Mouse (Mus musculus) layer of hippocampus, adult 9-10 months (tissue): ENCODE measurements around the gene A930017K11Rik.

Source experiments
- DNase-seq: peaks from one replicate; pipeline ENCODE4 v3.0.0; 2022; ENCODE audit warnings: low spot score

A930017K11Rik gene

GRCm38 (mm10) chr17:25958771-25959494, 6.6 kb upstream of the A930017K11Rik start:
- DNase-seq: no peak

GRCm38 (mm10) chr17:25957586-25958051, 5.3 kb upstream of the A930017K11Rik start:
- DNase-seq: no peak

- no peak for DNase-seq
Observed at GRCm38 (mm10) chr17:25956631-25957030, 4.3 kb upstream of the A930017K11Rik start.

- DNase-seq: no peak
Observed at GRCm38 (mm10) chr17:25956201-25956600, 3.8 kb upstream of the A930017K11Rik start.

GRCm38 (mm10) chr17:25955736-25956135, 3.4 kb upstream of the A930017K11Rik start:
- no peak for DNase-seq

- no peak for DNase-seq
Observed at GRCm38 (mm10) chr17:25954671-25955070, 2.3 kb upstream of the A930017K11Rik start.

- DNase-seq: no peak
Observed at GRCm38 (mm10) chr17:25953161-25953560, 796 bp upstream of the A930017K11Rik start.

GRCm38 (mm10) chr17:25951225-25951802, 1.1 kb downstream of the A930017K11Rik start:
- no peak for DNase-seq

- no peak for DNase-seq
Observed at GRCm38 (mm10) chr17:25950706-25951105, 1.7 kb downstream of the A930017K11Rik start.

- no peak for DNase-seq
Observed at GRCm38 (mm10) chr17:25949981-25950380, 2.4 kb downstream of the A930017K11Rik start.

GRCm38 (mm10) chr17:25948051-25948450, 4.3 kb downstream of the A930017K11Rik start:
- DNase-seq: no peak

- no peak for DNase-seq
Observed at GRCm38 (mm10) chr17:25947576-25947975, 4.8 kb downstream of the A930017K11Rik start.

- DNase-seq: no peak
Observed at GRCm38 (mm10) chr17:25946891-25947290, 5.5 kb downstream of the A930017K11Rik start.

- DNase-seq: no peak
Observed at GRCm38 (mm10) chr17:25946349-25946748, 6.0 kb downstream of the A930017K11Rik start.

- no peak for DNase-seq
Observed at GRCm38 (mm10) chr17:25945517-25946155, 6.7 kb downstream of the A930017K11Rik start.

GRCm38 (mm10) chr17:25944366-25945163, 7.8 kb downstream of the A930017K11Rik start, which contains the start of the genes Pigq and Nhlrc4:
Pigq (minus strand) TSS chr17:25944936.
Nhlrc4 (minus strand) TSS chr17:25944961.
- no peak for DNase-seq

GRCm38 (mm10) chr17:25943769-25944168, 8.6 kb downstream of the A930017K11Rik start:
- DNase-seq: no peak

GRCm38 (mm10) chr17:25943221-25943620, 9.1 kb downstream of the A930017K11Rik start:
- DNase-seq: no peak

- no peak for DNase-seq
Observed at GRCm38 (mm10) chr17:25942597-25943151, 9.7 kb downstream of the A930017K11Rik start.

GRCm38 (mm10) chr17:25941511-25942241, 10.7 kb downstream of the A930017K11Rik start:
- no peak for DNase-seq

GRCm38 (mm10) chr17:25934526-25934925, 17.8 kb downstream of the A930017K11Rik start:
- no peak for DNase-seq
